Mouse (Mus musculus): ENCODE data around the gene Agtr1a. TPM values are rescaled to one million over a fixed set of nuclear protein-coding genes. Genes with fewer than 3 reads are reported as not detected.

Agtr1a gene
- total RNA-seq (2021) = 10 to 100 TPM; 54.7 to 58.6 TPM
- long read RNA-seq, experiment 1, transcript Agtr1a-201 (3 exons, 2,199 nt) = major isoform, 17 of 24 reads
- long read RNA-seq, experiment 1, partial matches to known transcripts = 1 of 24 reads
- long read RNA-seq, experiment 1, other reads (novel, unspliced or antisense) = 5 of 24 reads
- long read RNA-seq, experiment 2, transcript Agtr1a-201 (3 exons, 2,199 nt) = major isoform, 10 of 13 reads
- long read RNA-seq, experiment 2, partial matches to known transcripts = 0 of 13 reads
- long read RNA-seq, experiment 2, other reads (novel, unspliced or antisense) = 1 of 13 reads

DNA sequence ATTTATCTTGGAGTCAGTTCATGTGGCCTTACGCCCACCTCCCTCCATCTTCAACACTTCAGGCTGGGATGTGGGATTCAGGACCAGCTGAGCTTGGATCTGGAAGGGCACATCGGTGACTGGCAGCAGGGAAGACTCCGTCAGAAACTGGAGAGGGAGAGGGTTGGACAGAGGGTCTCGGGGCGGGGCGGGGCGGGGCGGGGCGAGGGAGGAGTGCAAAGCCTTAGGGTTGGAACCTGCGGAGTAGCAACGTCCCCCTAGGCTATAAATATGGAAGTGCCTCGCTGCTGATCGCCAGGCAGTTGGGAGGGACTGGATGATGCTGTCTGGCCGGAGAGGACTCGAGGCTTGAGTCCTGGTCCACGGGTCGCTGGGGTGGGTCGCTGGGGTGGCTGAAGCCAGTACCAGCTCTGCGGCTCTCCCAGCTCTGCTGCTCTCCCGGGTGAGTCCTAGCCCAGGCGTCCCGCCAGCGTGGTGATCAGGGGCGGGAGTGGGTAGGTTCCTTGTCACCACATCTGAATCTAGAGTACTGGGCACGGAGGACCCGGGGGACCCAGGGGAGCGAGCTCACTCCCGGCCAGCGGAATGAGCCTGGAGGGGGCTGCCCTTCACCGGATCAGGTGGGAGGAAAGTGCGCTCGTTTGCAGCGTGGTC is at the start of gene Agtr1a:
Agtr1a (plus strand) TSS at position 294 of the 654 bp plus-strand sequence.
- peak; percentile 70 to 81 for DNase-seq

DNA sequence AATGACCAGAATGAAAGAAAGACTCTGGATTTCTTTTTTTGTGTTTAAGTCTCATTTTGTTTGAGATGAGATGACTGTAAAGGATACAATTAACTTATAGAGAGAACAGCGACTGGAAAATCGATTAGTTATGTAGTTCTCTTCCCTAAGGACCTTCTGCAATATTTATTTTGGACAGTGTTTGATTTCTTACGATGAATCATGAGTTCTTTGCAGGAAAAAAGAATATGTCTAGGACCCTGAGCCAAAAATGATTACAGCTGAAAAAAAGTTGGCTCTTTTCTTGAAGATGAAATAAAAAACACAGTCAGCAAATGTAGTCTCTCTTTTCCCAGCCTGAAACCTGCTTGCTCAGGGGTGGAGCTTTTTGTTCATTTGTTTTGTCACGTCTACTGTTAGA is 26.0 kb upstream of the Agtr1a start:
- DNase-seq = no peak

DNA sequence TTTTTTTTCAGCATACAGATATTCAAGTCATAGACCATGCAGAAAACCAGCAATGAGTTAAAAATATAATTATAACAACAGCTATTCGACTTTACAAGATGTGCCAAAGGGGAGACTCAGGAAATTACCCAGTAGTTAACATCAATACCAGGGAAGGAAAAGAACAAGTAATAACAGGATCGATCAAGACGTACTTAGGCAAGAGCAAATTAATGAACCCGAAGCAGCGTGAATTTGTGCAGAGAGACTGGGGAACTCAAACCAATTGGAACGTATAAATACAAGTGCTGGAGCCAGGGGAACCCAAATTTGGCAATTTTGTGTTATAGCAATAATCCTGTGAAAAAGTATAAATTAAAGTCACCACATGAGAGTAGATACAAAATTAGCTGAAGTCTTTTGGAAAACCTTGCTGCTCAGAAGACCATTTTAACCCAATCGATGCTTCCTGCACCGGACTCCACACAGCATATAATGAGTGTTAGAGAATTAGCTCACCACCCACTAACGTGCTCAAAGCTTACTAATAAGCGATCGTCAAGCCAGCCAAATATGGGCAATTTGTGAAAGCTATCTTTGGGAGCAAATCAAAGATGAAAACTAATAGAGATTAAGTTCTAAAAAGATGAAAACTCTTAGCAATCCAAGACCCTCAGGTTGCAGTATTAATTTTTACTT is 11.4 kb upstream of the Agtr1a start:
- DNase-seq = no peak

DNA sequence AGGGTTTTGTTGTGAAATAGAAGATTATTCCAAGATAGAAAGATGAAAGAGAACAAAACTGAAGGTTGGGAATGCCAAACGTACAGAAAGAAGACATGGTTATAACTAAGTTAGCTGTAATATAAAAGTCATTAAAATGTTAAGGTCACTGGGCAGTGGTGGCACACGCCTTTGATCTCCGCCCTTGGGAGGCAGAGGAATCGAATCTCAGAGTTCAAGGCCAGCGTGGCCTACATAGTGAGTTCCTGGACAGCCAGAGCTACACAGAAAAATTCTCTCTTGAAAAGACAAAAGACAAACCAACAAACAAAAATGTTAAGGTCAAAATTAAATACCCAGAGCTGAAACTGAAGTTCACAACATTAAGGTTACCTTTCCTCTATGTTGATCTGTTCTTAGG is 5.2 kb upstream of the Agtr1a start:
- no peak for DNase-seq

DNA sequence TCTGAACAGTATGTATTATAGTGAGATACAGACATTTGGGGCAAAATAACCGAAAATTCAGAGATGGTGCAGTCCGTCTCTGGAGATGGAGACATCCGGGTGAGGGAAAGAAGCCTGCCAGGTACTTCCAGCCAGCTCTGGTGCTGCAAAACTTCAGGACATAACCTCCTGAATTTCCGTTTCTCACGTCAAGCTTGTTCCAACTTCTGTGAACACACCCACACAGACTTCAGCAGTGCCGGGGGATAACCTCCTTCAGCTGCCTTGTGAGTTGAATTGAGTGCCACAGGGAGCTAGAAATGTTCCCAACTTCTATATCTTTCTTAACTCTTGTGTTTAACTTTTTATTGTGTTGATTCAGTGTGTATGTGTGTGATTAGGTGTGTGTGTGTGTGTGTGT is 4.4 kb upstream of the Agtr1a start:
- no peak for DNase-seq

DNA sequence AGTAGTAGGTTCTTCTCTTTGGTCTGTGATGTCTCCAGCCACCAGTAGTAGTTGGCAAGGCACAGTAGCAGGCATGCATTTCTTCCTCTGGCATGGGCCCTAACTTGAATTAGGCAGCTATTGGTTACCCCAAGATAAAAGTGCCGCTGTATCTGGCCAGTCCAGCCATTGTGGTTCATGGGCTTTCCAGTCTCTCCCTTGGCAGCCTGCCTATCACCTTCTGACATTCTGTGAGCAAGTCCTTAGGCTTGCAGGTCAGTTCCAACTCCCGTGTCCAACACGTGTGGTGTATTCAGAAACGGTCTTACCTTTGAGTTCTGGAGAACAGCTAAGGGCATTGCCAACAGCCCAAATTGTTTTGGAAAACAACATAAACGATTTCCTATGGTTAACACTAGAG is 3.7 kb upstream of the Agtr1a start:
- DNase-seq = peak; percentile 72 to 79

DNA sequence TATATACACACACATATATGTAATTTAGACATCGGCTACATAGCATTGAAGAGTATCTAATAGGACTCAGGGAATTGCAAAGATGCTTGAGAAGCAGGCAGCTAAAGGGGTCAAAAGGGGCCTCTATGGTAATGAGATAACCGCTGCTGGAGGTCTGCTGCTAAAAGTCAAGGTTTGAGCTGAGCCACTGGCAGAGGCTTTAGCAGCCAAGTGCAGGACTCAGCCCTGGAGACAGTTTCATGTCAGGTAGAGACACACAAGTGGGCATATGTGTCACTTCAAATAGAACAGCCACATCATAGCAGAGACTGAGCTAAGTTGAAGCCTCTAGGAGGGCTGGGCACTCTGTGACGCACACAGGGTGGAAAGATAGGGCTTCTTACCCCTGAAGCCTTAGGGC is 1.6 kb upstream of the Agtr1a start:
- no peak for DNase-seq

DNA sequence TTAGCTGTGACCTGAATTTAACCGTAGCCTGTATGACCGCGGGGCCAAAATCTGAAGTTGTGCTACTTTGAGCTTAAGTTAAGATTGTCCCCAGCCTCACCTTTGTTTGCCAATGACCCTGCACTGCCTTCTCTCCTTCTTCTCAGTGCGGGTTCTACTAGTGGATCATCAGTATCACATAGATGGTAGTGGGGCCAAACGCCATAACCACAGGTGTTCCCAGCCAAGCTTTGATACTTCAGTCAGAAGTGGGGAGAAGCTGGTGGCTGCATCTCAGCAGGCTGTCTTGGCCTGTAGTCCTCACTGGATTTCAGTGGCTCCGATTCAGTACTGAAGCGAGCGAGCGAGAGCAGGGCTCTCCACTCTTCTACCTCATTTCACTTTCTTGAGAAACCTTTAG is 672 bp downstream of the Agtr1a start:
- DNase-seq = peak in 1 of 2 experiments; percentile 49

DNA sequence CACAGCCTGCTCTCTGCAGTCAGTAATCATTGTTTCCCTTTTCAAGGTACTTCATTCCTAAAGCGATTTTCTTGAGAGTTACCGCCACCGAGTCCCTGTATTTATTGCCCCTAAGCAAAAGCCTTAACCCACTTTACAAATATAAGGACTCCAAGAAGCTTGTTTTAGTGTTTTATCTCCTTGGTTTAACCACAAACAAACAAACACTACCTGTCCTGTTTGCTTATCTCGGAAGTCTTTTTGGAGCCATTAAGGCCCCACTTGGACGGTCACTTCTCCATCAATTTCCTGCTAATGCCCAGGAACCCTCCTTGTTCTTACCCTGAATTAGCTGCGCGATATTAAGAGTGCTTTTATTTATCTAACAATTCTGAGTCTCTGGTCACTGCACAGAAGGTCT is 1.4 kb downstream of the Agtr1a start:
- DNase-seq = no peak

DNA sequence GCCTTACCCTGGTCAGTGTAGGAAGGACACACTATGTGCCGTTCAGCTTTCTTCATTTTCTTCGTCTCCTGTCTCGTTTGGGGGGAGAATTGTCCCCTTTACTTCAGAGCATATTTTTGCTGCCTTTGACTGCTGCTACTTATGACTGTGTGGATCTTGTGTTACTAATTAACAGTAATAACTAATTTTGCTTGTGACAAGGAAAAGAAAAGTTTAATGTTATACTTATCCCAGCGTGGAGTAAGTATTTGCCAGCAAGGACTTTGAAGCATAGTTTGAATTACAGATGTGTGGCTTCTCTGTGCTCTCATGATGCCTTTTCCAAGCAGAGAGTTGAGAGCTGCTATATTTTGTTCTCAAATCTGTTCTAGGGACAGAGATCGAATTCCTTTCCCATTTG is 2.3 kb downstream of the Agtr1a start:
- peak in 1 of 2 experiments; percentile 17 for DNase-seq

DNA sequence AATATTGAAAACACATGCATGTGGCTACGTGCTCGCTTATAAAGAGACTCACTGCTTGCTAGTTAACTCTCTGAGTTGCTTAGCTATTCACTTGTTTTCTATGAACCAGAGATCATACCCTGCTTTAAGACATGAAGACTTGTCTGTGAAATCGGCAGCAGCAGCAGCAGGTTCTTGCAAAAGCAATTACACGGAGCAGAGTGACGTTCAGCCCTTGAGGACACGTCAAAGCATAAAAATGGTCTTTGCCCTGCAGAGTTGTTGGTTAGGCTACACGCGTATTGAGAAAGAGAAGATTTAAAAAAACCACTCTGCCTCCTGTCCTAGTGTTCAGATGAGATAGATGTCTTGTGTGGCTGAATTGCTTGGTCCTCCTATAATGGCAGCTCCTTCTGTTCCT is 3.7 kb downstream of the Agtr1a start:
- DNase-seq = no peak

DNA sequence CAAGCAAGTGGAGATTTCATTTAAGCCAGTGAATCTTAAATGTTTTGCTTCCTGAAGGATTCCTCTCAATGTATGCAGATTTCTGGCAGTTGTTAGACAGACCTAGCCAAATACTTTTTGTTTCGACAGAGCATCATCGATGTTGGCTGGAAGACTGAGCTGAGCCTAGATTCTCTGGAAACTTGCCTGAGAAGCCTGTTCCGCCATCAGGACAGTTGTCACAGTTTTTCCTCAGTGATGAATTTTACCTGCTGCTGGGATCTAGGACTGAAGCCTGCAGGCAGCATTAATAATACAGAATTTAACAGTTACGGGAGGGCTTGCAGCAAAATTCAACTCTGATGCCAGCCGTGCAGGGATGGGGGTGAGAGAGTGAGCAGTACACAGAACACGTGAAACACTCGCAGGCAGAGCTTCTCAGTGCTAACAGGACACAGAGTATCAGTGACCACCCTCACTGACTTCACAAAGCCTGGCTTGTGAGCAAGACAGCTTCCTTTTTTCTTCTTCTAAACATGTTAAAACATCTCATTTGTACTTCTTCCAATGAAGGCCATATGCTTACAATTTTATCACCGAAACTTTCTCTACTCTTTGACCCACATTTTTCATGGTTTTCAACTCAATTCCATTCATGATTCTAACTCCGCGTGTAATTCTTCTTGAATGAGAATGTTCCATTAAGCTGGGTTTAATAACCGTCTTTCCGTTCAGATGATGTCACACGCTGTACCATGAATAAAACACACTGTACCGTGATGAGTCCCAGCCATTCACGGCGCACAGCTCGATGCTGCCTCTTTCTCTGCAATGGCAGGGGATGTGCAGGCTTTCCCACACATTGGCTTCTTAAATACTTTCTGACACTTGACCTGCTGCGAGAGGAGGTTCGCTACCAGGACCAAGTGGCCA is 6.0 kb downstream of the Agtr1a start:
- DNase-seq = peak in 1 of 2 experiments; percentile 42

DNA sequence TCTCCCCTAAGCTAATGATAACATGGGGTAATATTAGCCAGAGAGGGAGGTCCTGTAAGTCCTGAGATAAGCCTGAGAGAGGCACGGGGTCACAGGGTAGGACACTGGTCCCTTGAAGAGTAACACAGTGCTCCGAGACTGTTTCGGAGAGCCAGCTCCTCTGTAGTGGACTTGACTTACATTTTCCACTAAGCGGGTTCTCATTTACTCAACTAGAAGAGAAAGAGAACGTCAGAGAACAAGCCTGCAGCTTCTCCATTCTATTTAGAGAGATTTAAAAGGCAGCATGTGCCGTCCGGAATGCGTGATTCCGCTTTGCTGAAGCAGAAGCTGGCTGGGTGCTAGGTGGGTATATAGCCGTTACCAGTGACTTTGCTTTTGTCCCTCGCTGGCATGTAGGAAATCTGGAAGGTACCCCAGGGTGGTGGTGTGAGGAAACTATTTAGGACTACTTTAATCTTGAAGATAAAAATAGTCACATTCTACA is 9.2 kb downstream of the Agtr1a start:
- DNase-seq = peak; percentile 61 to 63

DNA sequence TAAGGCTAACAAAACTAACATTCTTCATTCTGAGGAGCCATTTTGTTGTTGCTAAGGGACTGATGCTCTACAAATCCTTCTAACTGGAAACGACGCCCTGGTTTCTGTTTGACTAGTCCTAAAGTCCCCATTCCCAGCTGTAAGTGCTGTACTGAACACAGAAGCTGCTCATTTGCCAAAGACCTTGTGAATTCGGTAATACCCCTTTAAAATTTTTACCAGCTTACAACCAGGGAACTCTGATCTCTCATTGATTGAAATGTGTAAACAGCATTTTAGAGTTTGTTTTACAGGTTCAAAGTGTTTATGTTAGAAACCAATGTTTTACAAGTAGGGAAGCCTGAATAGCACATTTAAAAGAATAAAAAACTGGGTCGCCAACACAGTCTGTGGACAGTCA is 10.6 kb downstream of the Agtr1a start:
- DNase-seq = no peak

DNA sequence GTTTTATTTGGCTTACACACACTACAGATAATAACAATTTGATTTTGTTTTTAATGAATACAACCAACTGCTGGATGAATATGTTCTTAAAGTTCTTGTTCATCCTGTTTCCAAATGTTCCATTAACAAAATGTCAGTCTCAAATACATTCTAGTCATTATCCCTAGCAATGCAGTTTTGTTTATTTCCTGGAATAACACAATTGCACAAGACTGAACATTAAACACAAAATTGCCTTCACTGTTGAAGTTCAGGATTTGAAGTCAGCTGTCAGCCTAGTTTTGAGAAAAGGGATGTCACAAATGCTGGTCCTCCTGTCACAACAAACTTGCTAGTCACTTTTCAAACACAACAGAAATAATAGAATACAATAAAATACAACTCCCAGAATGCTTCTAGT is 12.1 kb downstream of the Agtr1a start:
- no peak for DNase-seq

DNA sequence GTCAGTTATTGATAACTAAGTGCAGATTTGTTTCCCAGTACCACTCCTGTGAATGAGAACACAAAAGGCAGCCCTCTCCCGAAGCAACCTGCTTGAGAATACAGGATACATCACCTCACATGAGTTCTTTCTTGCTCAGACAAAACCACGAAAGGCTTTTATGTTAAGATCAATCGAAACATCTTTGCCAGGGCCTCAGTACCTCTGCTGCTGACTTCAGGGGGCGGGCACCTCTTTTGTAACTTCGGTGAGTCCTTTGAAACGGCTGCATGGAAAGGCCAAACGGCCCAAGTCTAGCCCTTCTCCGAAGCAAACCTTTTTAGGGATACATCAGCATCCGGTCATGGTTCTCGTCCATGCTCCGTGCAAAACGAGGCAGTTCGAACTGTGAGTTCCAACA is 15.7 kb downstream of the Agtr1a start:
- DNase-seq = no peak

DNA sequence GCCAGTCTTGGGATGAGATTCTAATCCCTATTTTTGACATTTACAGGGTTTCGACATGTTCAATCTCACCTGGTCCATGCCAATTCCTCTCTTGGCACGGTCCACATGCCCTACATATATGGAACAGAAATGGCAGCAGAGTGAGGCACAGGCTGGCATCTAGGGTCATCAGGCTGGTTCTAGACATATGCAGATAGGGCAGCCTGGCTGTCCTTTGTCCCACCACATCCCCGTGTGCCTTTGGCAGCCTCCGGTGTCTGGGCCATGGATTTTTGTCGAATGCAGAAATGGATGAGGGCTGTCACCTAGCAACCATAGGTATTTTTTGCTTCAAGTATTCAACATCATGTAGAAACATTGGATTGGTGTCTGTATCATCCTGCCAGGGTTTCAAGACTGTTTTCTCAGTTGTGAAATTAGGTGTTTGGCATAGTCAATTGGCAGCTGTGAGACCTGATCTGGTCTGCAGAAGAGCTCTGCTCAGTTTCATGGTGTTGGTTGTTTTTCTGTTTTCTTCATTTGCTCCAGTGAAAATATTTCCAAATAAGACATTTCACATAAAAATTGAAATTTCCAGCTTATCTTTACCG is 18.8 kb downstream of the Agtr1a start:
- no peak for DNase-seq

DNA sequence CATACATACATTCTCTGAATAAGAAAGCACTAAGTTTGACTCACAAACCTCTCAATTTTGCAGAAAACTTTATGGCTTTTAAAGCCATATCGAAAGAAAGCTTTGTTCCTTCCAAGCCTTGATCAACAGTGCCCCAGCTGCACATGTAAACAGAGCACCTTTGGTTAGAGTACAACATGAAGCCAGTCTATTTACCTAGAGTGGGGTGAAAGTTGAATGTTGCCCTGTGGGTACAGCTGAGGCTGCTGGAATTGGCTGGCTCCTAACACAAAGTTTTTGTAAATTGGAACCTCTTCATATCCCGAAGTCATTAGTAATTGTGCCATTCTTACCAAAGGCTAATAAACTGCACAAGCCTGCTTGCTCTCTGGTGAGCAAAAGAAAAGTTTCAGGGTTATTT is 19.7 kb downstream of the Agtr1a start:
- no peak for DNase-seq

DNA sequence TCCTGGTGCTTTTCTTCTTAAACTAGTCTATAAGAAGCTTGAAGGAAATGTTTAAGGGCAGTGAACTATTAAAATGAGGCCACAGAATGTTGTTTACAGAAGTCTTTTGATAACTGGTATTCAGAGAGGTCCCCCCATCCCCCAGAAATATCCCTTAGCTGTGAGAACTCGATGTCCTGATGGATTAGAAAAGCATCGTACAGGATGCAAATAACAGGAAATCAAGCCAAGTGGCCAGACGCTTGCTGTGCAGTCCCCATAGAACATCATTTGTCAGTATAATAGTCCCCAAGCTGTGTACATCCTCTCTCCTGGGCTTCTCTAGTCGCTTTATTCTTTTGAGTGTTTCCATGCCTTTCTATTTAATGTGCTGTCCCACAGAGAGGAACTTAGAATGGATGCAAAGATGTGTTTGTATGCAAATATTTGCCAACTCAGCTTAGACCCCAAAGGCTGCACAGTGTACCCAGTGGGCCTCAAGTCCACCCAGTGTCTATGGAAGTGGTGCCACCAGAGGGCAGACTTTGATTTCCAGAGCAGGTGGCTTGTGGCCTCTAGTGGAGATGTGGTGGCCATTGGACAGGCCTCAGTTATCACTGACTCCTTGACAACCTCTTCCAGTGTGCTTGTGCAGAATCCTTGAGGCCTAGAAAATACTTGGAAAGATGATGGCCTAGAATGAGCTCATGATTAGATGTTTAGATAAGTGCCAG is 22.4 kb downstream of the Agtr1a start:
- no peak for DNase-seq

DNA sequence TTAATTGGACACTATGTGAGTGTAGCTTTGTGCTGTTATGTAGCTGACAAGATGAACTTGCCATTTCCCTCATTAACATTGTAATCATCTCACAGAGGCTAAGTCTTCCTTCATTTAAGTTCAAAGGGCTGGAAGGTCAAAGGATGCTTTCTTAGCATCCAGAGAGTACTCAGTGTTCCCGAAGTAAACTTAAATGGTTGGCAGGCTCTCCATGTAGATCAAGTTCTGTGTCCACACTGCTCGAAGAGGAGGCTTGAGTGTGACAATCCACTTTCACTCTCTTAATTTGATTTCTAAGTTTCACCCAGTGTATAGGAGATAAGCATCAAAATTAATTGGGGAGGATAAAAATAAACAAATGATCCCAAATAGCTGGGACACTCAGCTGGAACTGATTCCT is 23.6 kb downstream of the Agtr1a start:
- DNase-seq = no peak

DNA sequence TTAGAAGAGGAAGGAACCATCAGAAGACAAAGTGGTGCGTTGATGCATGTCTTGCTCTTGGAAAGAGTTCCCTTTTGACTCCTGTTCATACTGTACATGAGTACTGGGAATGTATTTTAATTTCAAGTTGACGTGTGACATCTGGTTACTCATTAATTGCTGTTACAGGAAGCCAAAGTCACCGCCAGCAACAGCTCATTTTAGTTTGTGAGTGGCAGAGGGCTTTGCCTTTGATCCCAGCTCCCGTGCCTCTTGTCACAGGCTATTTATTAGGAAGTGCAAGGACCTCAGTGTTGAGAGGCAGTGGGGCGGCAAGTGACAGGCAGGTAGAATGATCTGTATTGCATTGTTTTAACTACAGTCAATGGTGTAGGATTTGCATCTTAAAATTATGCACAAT is 24.8 kb downstream of the Agtr1a start:
- DNase-seq = no peak
